Mouse (Mus musculus) midbrain, embryonic 16.5 days (tissue): ENCODE measurements around the gene Pparg. TPM values are rescaled to one million over a fixed set of nuclear protein-coding genes. Genes with fewer than 3 reads are reported as not detected.

Source experiments
- ATAC-seq: fragments of 200-750 bp; cut with Nextera tagmentation; 2 replicates; pipeline ENCODE4 v1.8.0; 2017; ENCODE audit warnings: moderate TSS enrichment
- H3K27ac ChIP-seq: fragments of 300-500 bp; sonication (generic); 2 replicates; pipeline ENCODE4 v1.5.1; 2014; ENCODE audit warnings: mild to moderate bottlenecking, low read length, mixed read lengths
- H3K27me3 ChIP-seq: fragments of 300-500 bp; sonication (generic); 2 replicates; pipeline ENCODE4 v1.6.1; 2014; ENCODE audit warnings: low read depth, low read length, mixed read lengths; ENCODE audit not compliant: control insufficient read depth, insufficient read depth
- H3K36me3 ChIP-seq: fragments of 300-500 bp; sonication (generic); 2 replicates; pipeline ENCODE4 v1.6.1; 2014; ENCODE audit warnings: mild to moderate bottlenecking, low read length, moderate library complexity, mixed read lengths; ENCODE audit not compliant: control insufficient read depth, insufficient read depth
- H3K4me1 ChIP-seq: fragments of 300-500 bp; sonication (generic); 2 replicates; pipeline ENCODE4 v1.6.1; 2014; ENCODE audit warnings: mild to moderate bottlenecking, low read length, mixed read lengths; ENCODE audit not compliant: control insufficient read depth, insufficient read depth
- H3K4me2 ChIP-seq: fragments of 300-500 bp; sonication (generic); 2 replicates; pipeline ENCODE4 v1.6.1; 2014; ENCODE audit warnings: mild to moderate bottlenecking, low read length, mixed read lengths
- H3K4me3 ChIP-seq: fragments of 300-500 bp; sonication (generic); 2 replicates; pipeline ENCODE4 v1.5.1; 2014; ENCODE audit warnings: low read depth, mild to moderate bottlenecking, low read length, moderate library complexity, mixed read lengths
- H3K9ac ChIP-seq: fragments of 300-500 bp; sonication (generic); 2 replicates; pipeline ENCODE4 v1.6.1; 2014; ENCODE audit warnings: low read depth, low read length, mixed read lengths
- H3K9me3 ChIP-seq: fragments of 300-500 bp; sonication (generic); replicated peaks from 2 replicates; pipeline ENCODE4 v1.6.1; 2014; ENCODE audit warnings: mild to moderate bottlenecking, low read length, mixed read lengths; ENCODE audit not compliant: control insufficient read depth, poor library complexity, severe bottlenecking
- WGBS: fragments of 180-500 bp; shearing (Covaris S2); extraction: QIAGEN DNeasy Blood & Tissue Kit; methylation state at CpG from one replicate; pipeline ENCODE4 v1.1.7; 2014; 5-methylcytosine and 5-hydroxymethylcytosine counted together
- polyA plus RNA-seq: library from polyadenylated mRNA; unstranded; fragments of >200 nt; fragmentation: Nextera tagmentation; extraction: Ambion mirVana; gene quantifications from 2 replicates; pipeline ENCODE4 v1.2.1, GENCODE M21; 2015

Pparg gene
- polyA plus RNA-seq, 1 experiment from 2014 or later, result 0.39 TPM

DNA sequence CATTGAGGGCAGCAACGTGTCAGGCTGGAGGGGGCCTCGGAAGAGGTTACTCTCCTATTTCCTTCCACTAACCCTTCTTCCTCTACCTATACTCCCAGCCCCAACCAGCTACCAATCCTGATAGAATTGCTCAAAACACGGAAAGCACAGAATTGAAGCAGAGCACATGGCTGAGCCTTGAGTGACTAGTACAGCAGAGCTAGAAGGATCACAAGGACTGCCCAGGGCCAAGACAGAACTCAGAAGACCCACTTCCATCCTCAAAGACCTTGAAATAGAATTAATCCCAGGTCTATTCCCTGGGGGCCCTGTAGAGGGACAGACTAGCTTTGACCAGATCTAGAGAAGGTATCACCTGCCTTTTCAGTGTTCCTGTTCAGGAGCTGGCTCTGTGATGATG, 120.9 kb downstream of the Pparg start:
- Histone ChIP-seq H3K9me3 (no peaks in the 10 kb centered on the region), H3K4me3 (no peak overlapping the region), H3K27ac (no peak overlapping the region), H3K4me1 (peaks cover 9% of the 10 kb centered on the region), H3K36me3 (no peaks in the 10 kb centered on the region), H3K9ac (no peak overlapping the region), H3K27me3 (peaks cover 8% of the 10 kb centered on the region), H3K4me2 (no peak overlapping the region)
- ATAC-seq, result no peak
- WGBS, result 22% methylated on average over 3 of the region's 3 CpGs

GRCm38 (mm10) chr6:115485635-115486034, 124.9 kb downstream of the Pparg start:
- Histone ChIP-seq H3K4me2 (no peak overlapping the region), H3K27ac (no peak overlapping the region), H3K9ac (no peak overlapping the region), H3K27me3 (peaks cover 6% of the 10 kb centered on the region), H3K9me3 (no peaks in the 10 kb centered on the region), H3K36me3 (no peaks in the 10 kb centered on the region), H3K4me1 (peaks cover 5% of the 10 kb centered on the region), H3K4me3 (no peak overlapping the region)
- WGBS, result 73% methylated on average over 6 of the region's 6 CpGs
- ATAC-seq, result no peak

DNA sequence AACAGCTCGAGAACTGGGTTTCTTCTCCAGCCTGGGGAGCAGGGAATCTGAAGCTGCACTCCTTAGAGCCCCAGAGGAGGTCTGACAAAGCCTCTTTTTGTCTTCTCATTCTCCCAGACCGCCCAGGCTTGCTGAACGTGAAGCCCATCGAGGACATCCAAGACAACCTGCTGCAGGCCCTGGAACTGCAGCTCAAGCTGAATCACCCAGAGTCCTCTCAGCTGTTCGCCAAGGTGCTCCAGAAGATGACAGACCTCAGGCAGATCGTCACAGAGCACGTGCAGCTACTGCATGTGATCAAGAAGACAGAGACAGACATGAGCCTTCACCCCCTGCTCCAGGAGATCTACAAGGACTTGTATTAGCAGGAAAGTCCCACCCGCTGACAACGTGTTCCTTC, 129.1 kb downstream of the Pparg start:
- Histone ChIP-seq H3K4me1 (no peaks in the 10 kb centered on the region), H3K27ac (no peak overlapping the region), H3K9me3 (no peaks in the 10 kb centered on the region), H3K27me3 (peaks cover 2% of the 10 kb centered on the region), H3K36me3 (no peaks in the 10 kb centered on the region), H3K9ac (no peak overlapping the region), H3K4me2 (no peak overlapping the region), H3K4me3 (no peak overlapping the region)
- 71% methylated on average over 9 of the region's 9 CpGs for whole genome bisulfite sequencing
- no peak for ATAC-seq

- H3K4me3 ChIP-seq, result no peak overlapping the region
- H3K27me3 ChIP-seq, result no peaks in the 10 kb centered on the region
- no peak overlapping the region for H3K9ac ChIP-seq
- no peaks in the 10 kb centered on the region for H3K9me3 ChIP-seq
- WGBS, result 74% methylated on average over 11 of the region's 11 CpGs
- no peak overlapping the region for H3K4me2 ChIP-seq
- H3K27ac ChIP-seq, result no peak overlapping the region
- no peak for ATAC-seq
- H3K4me1 ChIP-seq, result no peaks in the 10 kb centered on the region
- H3K36me3 ChIP-seq, result no peaks in the 10 kb centered on the region
Measured at GRCm38 (mm10) chr6:115492952-115493613, 132.3 kb downstream of the Pparg start.

- no peaks in the 10 kb centered on the region for H3K27me3 ChIP-seq
- no peak for ATAC-seq
- H3K4me3 ChIP-seq, result no peak overlapping the region
- no peaks in the 10 kb centered on the region for H3K4me1 ChIP-seq
- H3K36me3 ChIP-seq, result no peaks in the 10 kb centered on the region
- no peak overlapping the region for H3K4me2 ChIP-seq
- H3K9ac ChIP-seq, result no peak overlapping the region
- no peak overlapping the region for H3K27ac ChIP-seq
- H3K9me3 ChIP-seq, result no peaks in the 10 kb centered on the region
Measured at GRCm38 (mm10) chr6:115493824-115494223, 133.1 kb downstream of the Pparg start.

- ATAC-seq, result no peak
- Histone ChIP-seq H3K9me3 (no peaks in the 10 kb centered on the region), H3K27me3 (no peaks in the 10 kb centered on the region), H3K4me2 (no peak overlapping the region), H3K4me1 (no peaks in the 10 kb centered on the region), H3K36me3 (no peaks in the 10 kb centered on the region), H3K9ac (no peak overlapping the region), H3K4me3 (no peak overlapping the region), H3K27ac (no peak overlapping the region)
- 64% methylated on average over 14 of the region's 14 CpGs for WGBS
Measured at GRCm38 (mm10) chr6:115499540-115499939, 138.8 kb downstream of the Pparg start.

GRCm38 (mm10) chr6:115500234-115500633, 139.5 kb downstream of the Pparg start:
- no peak for ATAC-seq
- no peak overlapping the region for H3K9ac ChIP-seq
- H3K4me3 ChIP-seq, result no peak overlapping the region
- no peaks in the 10 kb centered on the region for H3K36me3 ChIP-seq
- H3K4me2 ChIP-seq, result no peak overlapping the region
- H3K4me1 ChIP-seq, result no peaks in the 10 kb centered on the region
- H3K27ac ChIP-seq, result no peak overlapping the region
- H3K9me3 ChIP-seq, result no peaks in the 10 kb centered on the region
- WGBS, result 82% methylated on average over 10 of the region's 10 CpGs
- no peaks in the 10 kb centered on the region for H3K27me3 ChIP-seq

- 78% methylated on average over 3 of the region's 3 CpGs for WGBS
- Histone ChIP-seq H3K27ac (no peak overlapping the region), H3K9me3 (no peaks in the 10 kb centered on the region), H3K9ac (no peak overlapping the region), H3K27me3 (no peaks in the 10 kb centered on the region), H3K4me1 (no peaks in the 10 kb centered on the region), H3K36me3 (no peaks in the 10 kb centered on the region), H3K4me3 (no peak overlapping the region), H3K4me2 (no peak overlapping the region)
- no peak for ATAC-seq
Measured at GRCm38 (mm10) chr6:115501131-115501530, 140.4 kb downstream of the Pparg start.

GRCm38 (mm10) chr6:115503038-115503437, 142.3 kb downstream of the Pparg start:
- H3K4me1 ChIP-seq, result no peaks in the 10 kb centered on the region
- no peak overlapping the region for H3K27ac ChIP-seq
- ATAC-seq, result no peak
- H3K9ac ChIP-seq, result no peak overlapping the region
- H3K4me3 ChIP-seq, result no peak overlapping the region
- H3K27me3 ChIP-seq, result no peaks in the 10 kb centered on the region
- no peak overlapping the region for H3K4me2 ChIP-seq
- H3K36me3 ChIP-seq, result no peaks in the 10 kb centered on the region
- no peaks in the 10 kb centered on the region for H3K9me3 ChIP-seq
- 96% methylated on average over 4 of the region's 4 CpGs for WGBS
